Mouse (Mus musculus) splenic B cell, adult 2 months (primary cell): ENCODE results near the gene A630095N17Rik.

Experiments
- DNase-seq: peaks from one replicate; pipeline ENCODE4 v3.0.0-alpha.2; 2011; ENCODE audit warnings: low read depth, low spot score
- H3K27me3 ChIP-seq: 2 replicates; pipeline ENCODE4 v1.6.1; 2012; ENCODE audit warnings: mild to moderate bottlenecking, low read length, moderate library complexity, mixed read lengths; ENCODE audit not compliant: control insufficient read depth, poor library complexity, insufficient read depth, severe bottlenecking
- H3K36me3 ChIP-seq: 2 replicates; pipeline ENCODE4 v1.6.1; 2012; ENCODE audit warnings: mild to moderate bottlenecking, low read length, moderate library complexity, mixed read lengths; ENCODE audit not compliant: control insufficient read depth, poor library complexity, insufficient read depth, severe bottlenecking

Gene A630095N17Rik

DNA sequence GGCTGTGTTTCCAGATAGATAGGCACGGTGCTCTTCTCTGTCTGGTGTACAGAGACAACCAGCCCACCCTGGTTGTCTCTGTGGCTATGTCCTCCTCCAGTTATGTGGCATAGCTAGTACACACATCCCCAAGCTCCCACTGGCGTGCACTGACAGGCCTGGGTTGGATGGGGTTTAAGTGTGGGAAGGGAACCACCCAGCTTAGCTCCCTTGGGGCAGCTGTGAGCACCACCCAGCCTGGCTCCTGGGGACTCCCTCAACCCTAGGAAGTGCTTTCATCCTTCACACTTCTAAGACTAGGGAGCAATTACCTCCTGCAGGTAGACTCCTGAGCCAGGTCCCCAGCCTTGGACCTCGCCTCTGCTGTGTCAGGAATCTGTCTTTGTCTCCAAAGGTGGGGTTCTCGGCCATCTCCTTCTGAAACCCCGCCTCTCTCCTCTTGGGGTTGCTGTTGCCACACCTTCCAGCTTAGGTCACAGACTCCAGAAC lies at the start of gene A630095N17Rik:
TSS of gene A630095N17Rik (minus strand) at position 439 of the 489 bp plus-strand sequence.
- Histone ChIP-seq H3K36me3 (no peaks in the 10 kb centered on the region), H3K27me3 (no peaks in the 10 kb centered on the region)
- no peak for DNase-seq

GRCm38 (mm10) chr1:75278228-75278627 lies 46.3 kb upstream of the A630095N17Rik start, which contains the start of gene Resp18:
TSS of gene Resp18 (minus strand) at chr1:75278415.
- H3K36me3 ChIP-seq = no peaks in the 10 kb centered on the region
- no peak for DNase-seq
- no peaks in the 10 kb centered on the region for H3K27me3 ChIP-seq

DNA sequence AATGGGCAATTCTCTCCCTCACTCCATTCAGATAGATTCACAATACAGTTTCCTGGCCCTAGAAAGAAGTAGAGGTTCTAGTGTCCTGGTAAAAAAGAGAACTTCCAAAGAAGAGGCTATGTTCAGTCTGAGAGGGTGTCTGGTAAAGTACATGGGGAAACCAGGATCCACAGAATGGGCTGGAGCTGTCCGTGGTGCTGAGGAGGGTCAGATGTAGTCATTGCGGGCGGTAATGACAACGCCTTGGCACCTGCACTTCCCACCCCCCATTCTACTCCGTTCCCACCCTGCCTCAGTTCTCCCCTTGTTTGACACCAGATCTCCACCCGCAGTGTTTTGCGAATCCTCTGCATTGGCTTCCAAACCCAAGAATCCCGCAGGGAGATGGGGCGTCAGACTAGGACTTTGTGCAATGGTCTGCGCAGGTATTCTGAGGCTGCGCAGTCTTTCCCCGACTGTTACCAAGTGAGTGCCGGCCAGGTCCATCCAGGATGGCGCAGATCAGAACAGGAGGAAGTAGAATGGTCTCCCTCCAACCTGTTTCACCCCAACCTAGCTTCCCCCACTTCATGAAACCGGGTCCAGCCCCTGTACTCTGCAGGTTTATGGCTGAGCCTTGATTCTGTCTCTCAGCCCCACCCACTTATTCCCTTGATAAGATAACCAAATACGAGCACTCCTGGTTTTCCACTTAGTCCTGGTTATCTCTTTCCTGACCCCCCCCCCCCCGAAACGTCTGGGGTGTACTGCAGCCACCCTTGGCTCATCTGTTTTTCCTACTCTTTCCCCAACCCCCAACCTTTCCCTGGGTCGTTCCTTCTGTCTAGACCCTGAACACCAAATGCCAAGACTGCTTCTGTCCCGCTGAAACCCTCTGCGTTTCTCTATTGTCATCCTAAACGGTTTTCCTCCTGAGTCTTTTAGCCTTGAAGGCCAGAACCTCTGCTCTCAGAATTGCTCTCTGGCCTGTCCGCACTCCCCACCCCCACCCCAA lies 45.6 kb upstream of the A630095N17Rik start:
- Histone ChIP-seq H3K27me3 (no peaks in the 10 kb centered on the region), H3K36me3 (no peaks in the 10 kb centered on the region)
- DNase-seq = peak; percentile 33

- Histone ChIP-seq H3K36me3 (no peaks in the 10 kb centered on the region), H3K27me3 (no peaks in the 10 kb centered on the region; the same call in 1 of the 2 replicates)
- no peak for DNase-seq
Measured at GRCm38 (mm10) chr1:75264091-75264880, 32.4 kb upstream of the A630095N17Rik start, which contains the start of gene Ptprn. TSS of gene Ptprn (minus strand) at chr1:75264502.

DNA sequence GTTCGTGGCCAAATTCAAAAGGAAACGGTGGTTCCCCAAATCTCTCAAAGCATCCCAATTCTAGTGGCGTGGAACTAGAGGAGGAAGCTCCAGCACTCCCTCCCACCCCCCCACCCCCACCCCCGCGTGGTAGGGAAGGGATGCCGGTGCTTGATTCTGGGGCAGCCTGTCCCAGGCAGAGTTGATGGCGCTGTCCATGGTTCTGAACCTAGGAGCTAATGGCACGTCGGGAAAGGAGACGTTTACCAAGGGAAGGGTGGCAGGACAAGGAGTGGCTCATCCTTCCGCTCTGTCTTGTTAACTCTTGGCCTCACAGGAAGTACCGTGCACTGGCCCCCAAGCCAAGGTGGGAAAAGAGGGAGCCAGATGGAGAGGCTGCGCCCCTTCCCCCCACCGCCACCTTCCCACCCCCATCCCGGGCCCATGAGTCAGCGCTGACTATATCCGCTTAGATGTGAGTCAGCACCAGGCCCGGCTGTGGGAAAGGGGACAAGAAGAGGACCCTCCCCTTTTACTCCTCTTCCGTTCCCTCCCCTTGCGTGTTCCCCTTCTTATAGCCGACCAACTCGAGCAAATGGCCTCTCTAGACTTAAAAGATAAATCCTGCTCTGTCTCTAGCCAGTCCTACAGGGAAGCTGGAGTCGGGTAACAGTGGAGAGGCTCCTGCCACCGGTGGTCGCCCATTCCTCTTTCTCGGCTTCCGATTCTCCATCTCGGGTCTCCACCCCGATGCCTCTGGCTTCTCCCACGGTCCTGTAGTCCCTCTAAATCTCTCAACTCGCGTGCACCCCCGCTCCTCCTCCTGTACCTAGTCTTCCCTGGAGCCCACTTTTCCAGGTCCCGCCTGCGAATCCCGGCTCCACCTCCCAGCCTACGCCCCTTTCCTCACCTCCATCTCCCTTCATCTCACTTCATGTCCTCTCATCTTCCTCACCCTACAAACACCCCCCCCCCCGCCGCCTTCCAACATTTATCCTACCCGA lies 31.4 kb upstream of the A630095N17Rik start:
- Histone ChIP-seq H3K27me3 (no peaks in the 10 kb centered on the region; the same call in 1 of the 2 replicates), H3K36me3 (no peaks in the 10 kb centered on the region)
- DNase-seq = peak; percentile 60

DNA sequence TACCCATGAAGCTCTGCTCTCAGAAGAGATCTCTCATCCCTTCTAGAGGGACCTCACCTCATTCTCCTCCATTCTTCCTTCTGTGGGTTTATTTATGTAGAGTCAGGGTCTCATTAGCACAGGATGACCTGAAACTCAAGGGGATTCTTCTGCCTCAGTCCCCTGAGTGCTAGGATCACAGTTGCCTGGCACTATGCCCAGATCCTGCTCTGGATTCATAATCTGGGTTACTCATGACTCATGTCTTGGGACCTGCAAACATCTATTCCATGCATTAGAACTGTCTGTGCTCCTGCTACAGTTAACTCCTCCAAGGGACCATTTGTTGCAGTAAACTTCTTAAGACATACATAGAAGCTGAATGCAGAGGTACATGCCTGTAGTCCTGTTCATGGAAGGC lies 29.4 kb upstream of the A630095N17Rik start:
- no peak for DNase-seq
- no peaks in the 10 kb centered on the region; the same call in 1 of the 2 replicates for H3K27me3 ChIP-seq
- H3K36me3 ChIP-seq = no peaks in the 10 kb centered on the region

- no peak for DNase-seq
- H3K36me3 ChIP-seq = no peaks in the 10 kb centered on the region
- H3K27me3 ChIP-seq = no peaks in the 10 kb centered on the region
Measured at GRCm38 (mm10) chr1:75255516-75256046, 23.7 kb upstream of the A630095N17Rik start.

DNA sequence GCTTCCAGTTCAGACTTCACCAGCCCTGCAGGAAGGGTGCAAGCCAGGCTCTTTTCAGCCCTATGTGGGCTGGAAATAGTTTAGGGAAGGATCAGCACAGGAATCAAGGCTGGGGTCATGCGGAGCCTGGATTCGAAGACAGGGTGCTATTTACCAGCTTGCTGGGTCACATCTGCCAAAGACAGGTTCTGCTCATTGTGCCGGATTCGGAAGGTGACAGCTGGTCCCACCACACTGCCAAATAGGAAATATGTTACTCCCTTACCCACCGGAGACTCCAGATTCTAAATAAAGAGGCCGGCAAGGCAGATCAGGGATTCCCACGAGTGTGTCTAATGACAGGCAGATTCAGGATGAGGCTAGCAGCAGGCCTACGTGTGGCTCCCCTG lies 22.7 kb upstream of the A630095N17Rik start:
- Histone ChIP-seq H3K36me3 (no peaks in the 10 kb centered on the region), H3K27me3 (no peaks in the 10 kb centered on the region)
- DNase-seq = no peak

DNA sequence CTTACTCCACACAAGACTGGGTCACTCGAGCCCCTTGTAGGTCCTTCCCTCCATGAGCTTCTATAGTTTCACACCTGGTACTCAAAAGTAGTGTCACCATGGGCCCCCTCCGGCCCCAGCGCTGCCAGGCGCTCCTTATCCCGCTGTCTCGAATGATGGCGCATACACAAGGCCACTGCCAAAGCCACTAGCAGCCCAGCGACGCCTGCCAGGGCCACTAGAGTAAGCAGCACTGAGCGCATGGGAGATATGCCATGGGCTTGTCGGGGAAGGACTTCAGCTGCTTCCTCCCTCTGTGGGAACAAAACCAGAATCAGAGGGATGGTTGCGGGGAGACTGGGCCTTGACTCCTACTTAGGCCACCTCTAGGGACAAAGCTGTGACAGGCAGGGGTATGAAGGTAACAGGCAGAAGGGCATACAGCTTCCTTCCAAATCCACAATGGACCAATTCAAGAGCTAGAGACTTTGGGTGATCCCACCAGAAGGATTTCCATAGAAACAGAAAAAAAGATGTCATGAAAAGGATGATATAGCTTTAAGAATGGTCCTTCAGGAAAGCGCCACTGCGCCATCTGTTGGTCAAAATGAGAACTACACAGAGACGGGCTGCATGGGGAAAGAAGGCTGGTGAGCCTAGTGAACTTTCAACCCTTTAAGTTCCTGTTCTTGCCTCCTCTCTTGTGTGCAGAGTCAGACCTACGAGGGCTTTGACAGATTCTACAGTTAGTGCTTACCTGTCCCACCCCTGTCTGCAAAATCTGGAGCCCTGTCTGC lies 22.1 kb upstream of the A630095N17Rik start:
- Histone ChIP-seq H3K27me3 (no peaks in the 10 kb centered on the region), H3K36me3 (no peaks in the 10 kb centered on the region)
- peak; percentile 90 for DNase-seq

DNA sequence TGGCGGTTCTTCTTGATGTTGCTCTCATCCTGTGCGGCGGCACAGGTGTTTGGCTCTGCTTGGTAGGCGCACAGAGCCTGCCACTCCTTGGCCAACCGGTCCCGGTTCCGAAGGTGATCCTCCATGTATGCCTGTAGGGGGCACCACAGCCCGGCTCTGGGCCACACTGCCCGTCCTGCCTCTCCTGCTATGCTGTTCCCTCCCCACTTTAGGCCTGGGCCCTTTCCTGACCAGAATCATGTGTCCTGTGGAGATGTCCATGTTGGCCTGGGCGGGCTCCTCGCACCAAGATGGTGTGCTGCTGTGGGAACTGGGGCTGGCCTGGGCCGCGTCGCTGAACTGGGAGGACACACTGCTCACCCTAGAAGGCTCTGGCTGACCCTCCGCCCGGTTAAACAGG lies 21.1 kb upstream of the A630095N17Rik start:
- Histone ChIP-seq H3K27me3 (no peaks in the 10 kb centered on the region), H3K36me3 (no peaks in the 10 kb centered on the region)
- no peak for DNase-seq

- DNase-seq = no peak
- Histone ChIP-seq H3K36me3 (no peaks in the 10 kb centered on the region), H3K27me3 (no peaks in the 10 kb centered on the region)
Measured at GRCm38 (mm10) chr1:75252308-75252707, 20.4 kb upstream of the A630095N17Rik start.

DNA sequence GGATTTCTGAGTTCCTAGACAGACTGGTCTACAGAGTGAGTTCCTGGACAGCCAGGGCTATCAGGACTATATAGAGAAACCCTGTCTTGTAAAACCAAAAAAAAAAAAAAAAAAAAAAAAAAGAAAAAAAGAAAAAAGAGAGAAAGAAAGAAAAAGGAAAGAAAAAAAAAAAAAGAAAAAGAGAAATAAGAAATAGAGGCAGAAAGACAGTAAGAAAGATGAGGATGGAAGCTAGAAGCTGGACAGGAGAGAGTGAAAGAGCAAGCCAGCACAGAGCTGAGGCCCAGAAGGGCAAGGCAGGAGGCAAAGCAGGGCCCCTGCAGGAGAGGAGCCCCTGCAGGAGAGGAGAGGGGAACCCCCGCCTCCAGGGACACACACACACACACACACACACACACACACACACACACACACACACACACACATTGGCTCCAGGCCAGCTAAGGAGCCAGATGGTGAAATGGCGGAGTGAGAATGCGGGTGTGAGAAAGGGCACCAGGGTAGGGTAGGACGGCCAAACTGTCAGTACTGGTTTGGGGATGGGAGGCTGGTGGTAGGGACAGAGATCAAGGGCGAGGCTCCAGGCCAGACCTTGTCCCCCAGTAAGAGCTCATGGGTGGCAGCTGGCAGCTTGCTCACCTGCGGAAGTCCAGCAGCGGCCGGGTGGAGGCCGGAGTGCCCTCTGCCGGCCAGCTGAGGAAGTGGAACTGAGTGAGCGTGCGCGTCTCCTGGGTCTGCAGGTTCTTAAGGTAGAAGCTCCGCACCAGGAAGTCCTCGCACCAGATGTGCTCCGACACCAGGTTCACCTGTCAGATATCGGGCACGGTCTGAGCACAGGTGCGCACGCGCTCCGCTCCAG lies 19.4 kb upstream of the A630095N17Rik start:
- DNase-seq = peak; percentile 93
- Histone ChIP-seq H3K36me3 (no peaks in the 10 kb centered on the region), H3K27me3 (no peaks in the 10 kb centered on the region)
